Mouse (Mus musculus) erythroblast, embryonic 14.5 days (primary cell): ENCODE measurements around the gene Grb7.

Experiments
- GATA1 ChIP-seq: IDR thresholded peaks from 2 replicates; pipeline ENCODE4 v1.6.1; 2012; ENCODE audit warnings: low read length, inconsistent platforms, mixed read lengths
- TAL1 ChIP-seq: IDR thresholded peaks from 3 replicates; pipeline ENCODE4 v1.6.1; 2012; ENCODE audit warnings: low read length, inconsistent platforms, mixed read lengths

DNA sequence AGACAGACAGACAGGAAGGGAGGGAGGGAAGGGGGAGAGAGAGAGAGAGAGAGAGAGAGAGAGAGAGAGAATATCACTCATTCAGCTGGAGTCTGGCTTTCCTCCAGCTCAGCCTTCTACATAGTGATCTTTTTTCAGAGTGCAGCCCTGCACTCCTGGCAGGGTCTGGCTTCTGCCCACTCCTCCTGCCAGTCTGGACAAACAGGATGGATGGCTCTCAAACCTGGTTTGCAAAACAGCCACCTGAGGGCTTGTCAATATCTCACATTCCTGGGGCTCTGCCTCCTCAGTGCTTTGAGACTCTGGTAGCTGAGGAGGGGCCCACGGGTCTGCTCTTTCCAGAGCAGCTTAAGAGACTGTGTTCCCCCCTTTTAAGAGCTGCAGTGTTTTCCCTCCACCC is 956 bp upstream of the Grb7 start:
- TF ChIP-seq TAL1: no peak
- no peak for TF ChIP-seq GATA1
